Mouse (Mus musculus) cerebellum, postnatal 4 days (tissue): ENCODE results near the gene Fat3.

Source experiments
- DNase-seq, 2 experiments: peaks; one replicate each; pipeline ENCODE4 v3.0.0; 2022; ENCODE audit warnings: low spot score in 2 of 2, mixed read lengths in 1 of 2

Gene Fat3

DNA sequence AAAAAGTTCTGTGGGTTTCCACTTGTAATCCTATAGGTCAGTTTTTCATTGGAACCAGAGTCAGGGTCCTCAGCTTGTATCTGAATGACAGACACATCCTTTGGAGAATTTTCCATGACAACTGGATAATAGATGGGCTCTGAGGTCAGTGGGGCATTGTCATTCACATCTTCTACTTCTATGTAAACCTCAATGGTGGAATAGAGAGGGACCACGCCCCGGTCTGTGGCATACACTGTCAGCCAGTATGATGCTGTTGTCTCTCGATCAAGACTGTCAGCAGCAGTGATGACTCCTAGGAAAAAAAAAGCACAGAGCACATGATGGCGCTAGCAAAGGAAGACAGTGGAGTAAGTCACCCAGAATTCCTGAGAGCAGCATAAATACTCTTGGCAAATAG is 254.3 kb downstream of the Fat3 start:
- DNase-seq, result no peak

DNA sequence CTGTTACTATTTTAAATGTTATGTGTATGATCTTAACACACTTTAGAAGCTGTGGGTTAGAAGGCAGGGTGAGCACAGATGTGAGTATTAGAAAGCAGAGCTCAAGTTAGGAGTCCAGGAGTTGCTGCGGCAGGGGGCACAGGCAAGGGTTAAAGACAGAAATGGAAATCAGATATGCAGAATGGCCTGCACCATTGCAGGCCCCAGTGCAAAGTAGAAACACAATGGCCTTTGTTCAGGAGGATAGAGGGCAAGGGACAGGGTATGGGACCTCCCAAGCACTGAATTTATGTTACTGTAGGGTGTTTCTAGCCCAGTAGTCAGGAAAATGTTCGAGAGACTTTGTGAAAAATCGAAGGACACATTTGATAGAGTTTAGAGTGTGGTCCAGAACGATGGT is 269.5 kb downstream of the Fat3 start:
- no peak for DNase-seq

DNA sequence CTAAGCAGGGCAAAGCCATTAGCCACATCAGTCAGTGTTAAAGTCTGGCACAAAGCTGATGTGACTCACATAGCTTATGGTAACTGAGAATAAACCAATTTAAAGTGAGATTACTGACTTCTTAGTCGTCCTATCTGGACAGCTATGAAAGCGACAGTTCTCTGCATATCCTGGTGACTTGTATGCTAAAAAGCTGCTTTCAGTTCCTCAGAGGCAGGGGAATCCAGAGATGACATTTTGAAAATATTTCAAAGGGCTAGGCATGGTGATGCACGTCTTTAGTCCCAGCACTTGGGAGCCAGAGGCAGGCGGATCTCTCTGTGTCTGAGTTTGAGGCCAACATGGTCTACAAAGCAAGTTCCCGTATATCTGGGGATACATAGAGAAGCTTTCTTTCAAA is 272.2 kb downstream of the Fat3 start:
- no peak for DNase-seq

DNA sequence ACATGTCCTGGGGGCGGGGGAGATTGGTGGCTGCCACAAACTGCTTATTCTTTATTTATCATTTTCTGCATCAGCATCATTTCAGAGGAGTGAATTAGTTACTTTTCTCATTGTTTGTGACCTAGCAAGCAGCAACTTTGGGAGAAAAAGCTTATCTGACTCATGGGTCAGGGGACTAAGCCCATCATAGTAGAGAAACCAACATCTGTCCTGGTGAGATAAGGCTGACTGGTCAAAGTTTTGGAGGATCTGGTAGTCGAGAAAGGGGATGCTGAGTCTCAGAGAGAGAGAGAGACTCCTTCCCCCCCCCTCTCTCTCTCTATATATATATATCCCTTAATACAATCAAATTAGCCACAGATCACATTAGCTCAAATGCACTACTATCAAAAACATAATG is 273.7 kb downstream of the Fat3 start:
- no peak for DNase-seq

DNA sequence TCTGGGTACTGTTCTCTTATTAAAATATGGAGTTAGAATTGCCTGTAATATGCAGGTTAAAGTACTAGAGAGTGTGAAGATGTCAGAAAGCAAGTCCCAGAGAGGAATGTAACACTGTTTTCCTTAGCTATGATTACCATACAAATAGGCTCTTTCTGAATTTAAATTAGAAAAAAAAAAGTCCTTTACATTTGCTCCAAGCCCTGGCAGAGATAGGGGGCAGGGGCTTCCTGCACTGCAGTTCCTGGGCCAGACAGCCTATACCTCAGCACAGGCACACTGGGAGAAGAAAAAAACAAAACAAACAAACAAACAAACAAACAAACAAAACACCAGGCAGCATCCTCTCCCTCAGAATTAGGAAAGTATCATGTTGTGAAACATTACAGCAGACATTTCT is 274.5 kb downstream of the Fat3 start:
- no peak for DNase-seq

DNA sequence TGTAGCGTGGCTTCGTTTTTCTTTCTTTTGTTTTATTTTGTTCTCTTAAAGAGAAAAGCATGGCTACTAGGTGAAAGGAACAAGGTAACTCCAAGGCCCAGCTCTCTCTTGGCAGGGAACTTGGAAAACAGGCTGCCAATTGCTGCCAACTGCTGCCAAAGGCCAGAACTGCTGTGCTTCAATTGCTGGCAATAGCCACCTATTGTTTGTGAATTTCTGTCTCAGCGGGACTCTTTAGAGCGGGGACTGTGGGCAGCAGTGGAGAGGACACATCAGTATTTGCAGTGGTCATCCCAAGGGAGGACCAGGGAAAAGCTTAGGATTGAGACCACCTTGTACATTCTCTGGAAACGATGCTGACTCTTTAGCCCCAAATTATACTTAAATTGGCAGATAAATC is 279.2 kb downstream of the Fat3 start:
- peak in 1 of 2 experiments; percentile 58 for DNase-seq

DNA sequence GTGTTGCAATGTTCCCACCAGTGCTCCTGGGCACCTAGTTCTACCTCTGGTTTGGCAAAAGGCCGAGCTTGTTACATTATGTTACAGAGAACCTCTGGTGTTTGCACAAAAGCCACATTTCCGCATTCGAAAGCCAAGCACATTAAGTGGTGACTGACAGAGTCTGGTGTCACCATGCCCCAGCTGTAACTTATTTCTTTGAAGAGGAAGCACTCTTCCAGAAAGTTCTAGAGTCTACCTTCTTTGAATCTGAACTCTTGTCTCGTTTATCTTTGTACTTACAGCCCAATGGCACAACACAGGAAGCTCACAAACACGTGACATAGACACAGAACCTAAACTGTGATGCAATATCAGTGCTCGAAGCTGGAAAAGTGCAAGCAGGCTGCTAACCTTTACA is 284.9 kb downstream of the Fat3 start:
- DNase-seq, result no peak

DNA sequence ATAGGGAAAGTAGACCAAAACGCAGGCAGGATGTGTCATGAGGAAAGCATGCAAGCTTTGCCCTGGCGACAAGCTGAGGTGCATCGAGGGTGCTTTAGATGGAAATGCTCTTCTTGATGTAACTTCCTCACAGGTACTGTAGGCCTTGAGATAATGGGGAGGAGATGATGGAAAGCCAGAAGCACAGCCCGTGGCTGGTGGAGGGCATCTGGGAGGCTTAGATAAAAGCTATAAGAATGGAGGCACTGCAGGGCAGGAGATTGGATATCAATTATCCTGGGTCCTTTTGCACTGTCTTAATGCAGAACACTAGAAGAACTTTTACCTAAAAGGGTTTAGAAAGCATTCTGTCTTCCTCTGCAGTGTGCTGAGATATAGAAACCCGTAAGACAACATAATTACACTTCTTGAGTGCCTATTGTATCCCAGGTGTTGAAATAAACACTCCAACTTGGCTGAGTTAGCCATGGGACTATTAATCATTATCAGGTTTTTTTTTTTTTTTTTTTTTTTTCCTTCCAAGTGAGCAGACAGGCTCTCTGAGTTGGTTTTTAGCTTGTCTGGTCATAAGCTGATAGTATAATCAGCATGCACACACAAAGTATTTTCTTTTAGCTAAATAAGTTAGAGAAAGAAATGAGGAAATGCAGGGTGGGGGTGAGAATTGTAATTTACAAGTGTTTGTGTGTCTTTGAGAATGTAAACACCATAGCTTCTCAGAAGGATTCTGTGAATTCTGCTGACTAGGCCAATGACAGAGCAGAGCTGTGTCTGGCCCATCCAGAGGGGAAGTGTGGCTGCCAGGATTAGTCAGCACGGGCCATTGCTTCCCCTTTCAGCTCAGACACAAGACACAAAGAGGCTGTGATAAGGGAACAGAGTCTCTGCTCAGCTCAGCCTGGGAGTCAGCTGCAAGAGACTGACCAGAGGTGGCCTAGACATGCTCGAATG is 286.1 kb downstream of the Fat3 start:
- DNase-seq, result peak in 1 of 2 experiments; percentile 22

DNA sequence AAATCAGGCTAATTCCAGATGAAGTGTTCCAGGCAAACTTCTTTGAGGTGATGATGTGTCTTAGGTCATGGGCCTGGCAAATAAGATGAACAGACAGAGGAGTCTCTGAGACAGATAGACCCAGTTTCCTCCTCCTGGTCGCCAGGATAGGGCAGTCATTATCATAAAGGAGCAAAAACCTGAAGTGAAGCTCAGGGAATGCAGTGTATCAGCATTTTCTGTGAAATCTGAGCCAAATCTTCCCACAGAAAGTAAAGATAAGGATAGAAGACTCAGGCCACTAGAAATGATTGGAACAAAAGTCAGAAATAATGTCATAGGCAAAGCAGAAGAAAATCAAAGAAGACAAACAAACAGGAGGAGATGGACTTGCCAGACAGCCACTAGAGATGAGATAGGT is 287.8 kb downstream of the Fat3 start:
- no peak for DNase-seq

DNA sequence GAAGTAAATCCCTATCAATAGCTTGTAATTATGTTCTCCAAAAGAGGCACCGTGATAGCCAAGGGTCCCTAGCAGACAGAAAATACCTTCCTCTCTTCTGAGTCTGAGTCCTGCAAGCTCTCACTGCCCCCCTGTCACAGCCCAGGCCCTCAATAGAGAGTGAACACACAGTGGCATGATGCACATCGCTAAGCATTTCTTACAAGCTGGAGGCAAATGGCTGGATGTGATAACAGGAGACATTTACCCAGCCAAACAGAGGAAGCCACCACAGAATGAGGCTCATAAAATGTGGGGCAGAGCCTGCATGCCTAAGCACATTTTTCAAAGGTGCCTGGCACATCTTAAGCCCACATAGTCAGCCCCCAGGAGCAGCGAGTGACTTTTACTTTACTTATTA is 288.5 kb downstream of the Fat3 start:
- no peak for DNase-seq

DNA sequence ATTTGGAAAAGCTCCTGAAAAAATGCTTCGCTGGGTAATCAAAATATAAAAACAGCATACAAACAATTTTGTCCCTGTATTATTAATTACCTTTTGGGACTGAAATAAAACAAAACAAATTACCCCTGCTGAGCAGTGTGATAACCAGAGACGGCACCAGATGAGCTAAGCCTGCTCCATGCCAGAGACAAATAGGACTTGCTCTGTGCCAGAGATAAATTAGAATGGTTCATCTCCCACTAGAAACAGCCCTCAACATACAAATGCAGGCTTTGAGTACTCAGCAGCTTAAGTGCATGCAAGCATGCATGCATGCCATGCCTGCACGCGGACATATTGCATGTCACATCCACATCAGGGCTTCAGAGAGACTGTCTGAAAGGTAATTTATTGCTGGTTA is 288.9 kb downstream of the Fat3 start:
- DNase-seq, result no peak

DNA sequence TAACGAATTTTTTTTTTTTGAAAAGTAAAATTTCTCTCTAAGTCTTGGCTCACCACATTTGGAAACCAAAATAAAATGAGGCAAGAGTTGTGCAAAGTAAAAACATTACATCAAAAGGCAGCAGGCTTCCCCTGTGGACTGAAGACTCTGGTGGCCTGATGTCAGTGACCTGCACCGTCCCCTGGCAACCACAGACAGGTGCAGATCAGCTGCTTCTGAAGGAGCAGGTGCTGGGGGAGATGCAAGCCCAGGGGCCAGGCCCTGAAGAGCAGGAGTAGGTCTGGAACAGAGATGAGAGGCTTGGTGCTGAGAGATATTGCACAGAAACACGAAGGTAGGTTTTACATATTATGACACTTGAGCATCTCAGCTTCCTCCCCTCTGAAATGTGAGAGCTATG is 289.6 kb downstream of the Fat3 start:
- DNase-seq, result no peak

DNA sequence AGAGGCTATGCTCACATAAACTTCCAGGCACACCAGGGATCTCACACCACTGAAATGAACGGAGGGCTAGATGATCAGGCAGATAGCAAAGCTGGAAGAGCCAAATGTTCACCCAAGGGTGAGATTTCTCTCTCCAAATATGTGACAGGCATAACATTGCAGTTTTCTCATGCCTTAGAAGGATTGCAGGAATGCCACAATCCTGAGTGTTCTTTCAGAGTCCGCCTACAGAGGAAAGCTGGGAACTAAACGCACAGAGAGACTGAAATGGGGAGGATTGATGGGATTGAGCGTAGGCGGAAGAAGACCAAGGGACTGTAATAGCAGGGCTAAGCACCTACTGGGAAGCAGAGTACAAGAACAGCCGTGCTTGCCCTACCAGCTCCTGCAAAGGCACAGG is 298.8 kb downstream of the Fat3 start:
- no peak for DNase-seq

DNA sequence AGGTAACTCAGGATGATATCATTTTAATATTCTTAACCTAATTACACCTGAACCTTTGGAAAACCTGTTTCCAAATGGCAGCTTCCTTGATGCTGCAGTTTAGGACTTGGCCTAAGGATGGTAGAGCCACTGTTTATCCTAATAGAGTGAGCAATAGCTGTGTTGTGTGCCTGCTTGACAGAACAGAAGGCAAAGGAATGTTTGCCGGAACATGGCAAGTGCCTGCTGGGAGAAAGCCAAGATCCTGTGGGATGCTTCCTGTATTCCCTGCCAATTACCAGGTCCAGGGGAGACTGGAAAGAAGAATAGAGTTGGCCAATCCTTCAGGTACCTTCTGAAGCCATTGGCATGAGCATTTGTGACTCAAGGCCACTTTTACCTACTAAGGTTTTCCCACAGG is 300.1 kb downstream of the Fat3 start:
- no peak for DNase-seq

DNA sequence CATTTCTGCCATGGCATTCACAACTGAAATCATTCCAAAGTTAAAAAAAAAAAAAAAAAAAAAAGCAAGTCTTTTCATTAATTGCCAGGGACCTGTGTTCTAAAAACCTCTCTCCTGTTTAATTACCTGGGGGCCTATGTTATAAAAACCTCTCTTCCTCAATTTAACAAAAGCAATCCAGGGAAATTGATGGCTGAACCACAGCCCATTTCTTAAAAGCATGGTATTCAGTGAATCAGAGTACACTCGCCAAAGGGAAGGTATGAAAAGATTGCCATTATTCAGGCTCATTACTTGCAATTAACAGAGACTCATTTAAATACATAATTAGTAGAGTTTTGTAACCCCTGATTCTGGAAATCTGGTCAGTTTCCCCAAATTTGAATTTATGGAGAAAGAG is 314.6 kb downstream of the Fat3 start:
- no peak for DNase-seq

DNA sequence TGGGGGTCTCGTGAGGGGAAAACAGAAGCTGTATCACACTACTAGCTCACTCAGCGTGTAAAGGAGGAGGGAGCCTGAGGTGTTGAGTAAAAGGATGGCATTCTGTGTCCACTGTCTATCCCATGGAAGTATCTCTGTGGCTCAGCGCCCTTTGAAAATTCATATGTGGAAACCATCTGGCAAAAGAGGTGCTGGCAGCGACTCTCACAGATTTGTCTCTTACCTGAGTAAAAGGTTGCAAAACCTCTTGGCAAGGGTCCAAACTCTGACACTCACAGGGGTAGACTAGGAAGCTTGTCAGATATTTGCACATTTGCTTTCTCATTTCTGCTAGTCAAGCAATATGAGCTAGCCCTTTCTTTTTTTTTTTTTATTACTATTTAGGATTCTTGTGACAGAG is 331.8 kb downstream of the Fat3 start:
- DNase-seq, result no peak

DNA sequence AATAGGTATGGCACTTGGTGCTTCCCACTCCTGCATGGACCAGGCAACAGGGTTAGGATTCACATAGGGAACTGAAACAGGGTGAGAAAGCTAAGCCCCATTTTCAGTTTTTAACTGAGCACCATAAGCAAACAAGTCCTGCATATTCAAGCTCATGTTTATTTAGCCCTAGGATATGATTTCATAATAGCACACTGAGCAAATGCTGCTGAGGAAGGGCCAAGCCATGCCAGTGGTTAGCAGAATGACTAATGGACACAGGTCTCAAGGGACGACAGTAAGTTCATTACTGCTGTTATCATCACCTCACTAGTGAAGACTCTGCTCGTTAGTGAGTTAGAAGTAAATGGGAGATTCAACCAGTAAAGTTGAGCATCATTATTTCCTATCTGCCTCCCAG is 333.0 kb downstream of the Fat3 start:
- DNase-seq, result no peak

DNA sequence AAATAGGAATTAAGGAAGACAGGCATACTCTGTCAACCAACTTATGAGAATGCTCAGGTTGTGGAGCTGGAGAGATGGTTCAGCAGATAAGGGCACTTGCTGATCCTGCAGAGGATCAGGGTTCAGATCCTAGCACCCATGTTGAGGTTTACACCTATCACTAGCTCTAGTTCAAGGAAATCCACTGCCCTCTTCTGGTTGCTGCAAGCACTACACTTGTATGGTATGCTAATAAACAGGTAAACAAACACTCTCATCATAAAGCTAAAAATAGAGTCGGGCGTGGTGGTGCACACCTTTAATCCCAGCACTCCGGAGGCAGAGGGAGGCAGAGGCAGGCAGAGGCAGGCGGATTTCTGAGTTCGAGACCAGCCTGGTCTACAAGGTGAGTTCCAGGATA is 341.7 kb downstream of the Fat3 start:
- no peak for DNase-seq

DNA sequence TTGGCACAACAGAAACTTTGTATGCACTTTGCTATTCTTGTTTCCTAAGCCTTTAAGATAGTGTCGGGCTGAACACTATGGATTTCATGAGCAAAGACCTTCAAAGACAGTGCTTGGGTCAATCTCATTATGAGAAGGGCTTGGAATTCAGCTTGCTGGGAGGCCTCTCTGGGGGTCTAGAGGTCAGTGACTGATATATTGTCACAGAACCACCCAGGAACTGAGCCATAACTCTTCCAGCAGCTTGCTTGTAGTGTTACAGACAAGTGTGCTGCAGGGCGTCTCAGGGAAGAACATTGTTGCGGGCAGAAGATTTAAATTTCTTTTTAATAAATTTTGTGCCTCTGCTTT is 347.5 kb downstream of the Fat3 start:
- DNase-seq, result no peak

DNA sequence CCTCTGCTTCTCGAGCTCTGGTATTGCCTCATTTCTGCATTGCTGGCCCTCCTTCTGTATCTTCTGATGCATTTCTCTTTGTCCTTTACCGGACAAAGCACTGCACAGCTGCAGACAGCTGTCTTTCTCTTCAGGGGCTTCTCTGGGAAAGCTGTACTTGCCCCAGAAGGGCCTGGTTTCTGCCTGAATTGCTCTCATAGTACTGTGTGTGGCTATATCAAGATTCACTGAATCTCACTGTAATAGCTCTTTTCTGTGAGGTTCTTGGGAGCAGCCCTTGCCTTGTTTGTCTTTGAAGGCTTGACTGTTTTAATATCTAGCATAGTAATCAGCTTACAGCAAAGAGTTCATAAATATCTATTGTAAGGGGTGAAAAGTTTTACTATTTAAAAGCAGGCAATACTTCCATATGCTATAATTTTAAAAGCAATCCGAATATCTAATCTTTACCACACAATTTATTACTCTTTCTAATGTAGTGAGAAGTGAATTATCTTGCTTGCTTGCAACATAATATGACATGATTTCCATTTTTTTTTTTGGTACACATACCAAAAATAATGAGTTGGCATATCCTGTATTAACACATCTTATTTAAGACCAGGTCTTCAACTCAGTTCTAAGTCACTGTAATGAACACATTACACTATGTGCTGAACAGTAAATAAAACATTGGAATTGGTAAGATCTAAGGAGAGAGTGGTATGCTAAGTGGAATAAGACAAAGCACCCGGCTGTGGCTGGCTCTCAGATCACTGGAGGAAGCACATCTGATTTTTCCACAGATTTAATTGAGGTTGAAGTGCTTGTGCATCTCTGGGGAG is 348.1 kb downstream of the Fat3 start:
- DNase-seq, result no peak

DNA sequence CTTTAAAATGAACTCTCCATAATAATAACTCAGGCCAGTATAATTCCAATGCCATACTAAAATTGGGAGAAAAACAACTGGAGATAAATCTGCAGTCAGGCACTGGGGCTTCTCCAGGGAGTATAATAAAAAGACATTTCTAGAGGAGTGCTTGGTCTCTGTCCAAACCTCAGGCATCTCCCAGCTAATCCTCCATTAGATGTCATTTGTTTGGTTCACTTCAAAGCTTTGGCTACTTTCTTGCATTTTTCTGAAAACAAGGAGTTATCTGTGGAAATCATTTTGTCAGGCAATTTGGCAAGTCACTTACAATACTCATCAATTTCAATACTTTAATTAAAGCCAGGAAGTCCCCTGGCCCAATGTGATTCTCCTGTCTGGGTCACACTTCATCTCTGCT is 351.0 kb downstream of the Fat3 start:
- DNase-seq, result no peak

DNA sequence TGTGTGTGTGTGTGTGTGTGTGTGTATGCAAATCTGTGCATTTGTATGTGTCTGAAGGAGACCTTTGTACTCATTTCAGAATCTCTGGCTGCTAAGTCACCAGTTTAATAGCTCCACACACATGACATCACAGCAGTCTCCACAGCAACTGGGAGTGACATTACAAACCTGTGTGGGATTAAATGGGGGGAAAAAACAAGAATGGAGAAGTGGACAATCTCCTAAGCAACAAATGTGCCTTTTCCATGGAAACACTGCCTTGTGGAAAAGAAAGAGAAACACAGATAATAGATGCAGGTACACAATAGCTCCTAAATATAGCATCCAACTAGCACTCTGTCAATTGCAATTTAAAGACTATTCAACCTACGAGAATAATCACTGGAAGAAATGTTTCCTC is 353.4 kb downstream of the Fat3 start:
- DNase-seq, result no peak

DNA sequence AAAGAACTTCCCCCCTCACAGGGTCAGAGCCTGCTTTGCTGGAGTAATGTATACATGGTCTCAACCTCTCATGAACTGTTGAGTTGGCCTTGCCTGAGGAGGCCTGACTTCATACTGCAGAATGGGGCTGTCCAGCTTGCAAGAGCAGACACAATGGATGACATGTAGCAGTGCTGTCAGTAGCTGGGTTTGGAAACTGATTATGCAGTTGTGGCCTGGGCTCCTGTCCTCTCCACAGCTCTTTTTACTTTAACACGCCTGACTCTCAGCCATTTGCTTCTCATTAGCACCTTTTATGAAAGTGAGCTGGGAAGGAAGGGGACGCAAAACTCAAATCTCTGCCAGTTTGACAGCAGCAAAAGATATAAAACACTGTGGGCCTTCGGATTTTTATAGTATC is 356.4 kb downstream of the Fat3 start:
- DNase-seq, result no peak
